Mouse (Mus musculus) testis, adult 2 months (tissue): Measurements from ENCODE around the gene Mon2. TPM values are rescaled to one million over a fixed set of nuclear protein-coding genes. Genes with fewer than 3 reads are reported as not detected.

ENCODE experiments used
- H3K27ac ChIP-seq: fragments of 200-500 bp; 2 replicates; pipeline ENCODE4 v1.5.1; 2012; ENCODE audit warnings: low read depth, low read length; ENCODE audit not compliant: control insufficient read depth, insufficient read depth
- H3K27me3 ChIP-seq: fragments of 200-500 bp; 2 replicates; pipeline ENCODE4 v1.6.1; 2012; ENCODE audit warnings: mild to moderate bottlenecking, low read length, moderate library complexity; ENCODE audit not compliant: control insufficient read depth, insufficient read depth
- H3K36me3 ChIP-seq: fragments of 200-500 bp; 2 replicates; pipeline ENCODE4 v1.6.1; 2012; ENCODE audit warnings: mild to moderate bottlenecking, low read length; ENCODE audit not compliant: control insufficient read depth, insufficient read depth
- H3K4me1 ChIP-seq: fragments of 200-500 bp; 2 replicates; pipeline ENCODE4 v1.6.1; 2012; ENCODE audit warnings: low read length; ENCODE audit not compliant: control insufficient read depth, insufficient read depth
- H3K4me3 ChIP-seq: fragments of 200-500 bp; 2 replicates; pipeline ENCODE4 v1.5.1; 2012; ENCODE audit warnings: low read depth, mild to moderate bottlenecking, low read length, moderate library complexity, mixed read lengths; ENCODE audit not compliant: control insufficient read depth
- CTCF ChIP-seq: fragments of 200-500 bp; IDR thresholded peaks from 2 replicates; pipeline ENCODE4 v1.5.1; 2012; ENCODE audit warnings: low read depth, mild to moderate bottlenecking, inconsistent platforms, low read length, moderate library complexity; ENCODE audit not compliant: control insufficient read depth, insufficient read depth, insufficient replicate concordance
- POLR2A ChIP-seq: fragments of 200-500 bp; IDR thresholded peaks from 2 replicates; pipeline ENCODE4 v1.6.1; 2012; ENCODE audit warnings: low read depth, mild to moderate bottlenecking, inconsistent platforms, low read length, moderate library complexity; ENCODE audit not compliant: control insufficient read depth
- polyA plus RNA-seq: library from polyadenylated mRNA; depleted of rRNA; stranded (reverse); fragments of >200 nt; gene quantifications from 2 replicates; pipeline ENCODE4 v1.2.3, GENCODE M21; 2012

Mon2 gene
- polyA plus RNA-seq, 1 experiment, result 17.0 TPM

DNA sequence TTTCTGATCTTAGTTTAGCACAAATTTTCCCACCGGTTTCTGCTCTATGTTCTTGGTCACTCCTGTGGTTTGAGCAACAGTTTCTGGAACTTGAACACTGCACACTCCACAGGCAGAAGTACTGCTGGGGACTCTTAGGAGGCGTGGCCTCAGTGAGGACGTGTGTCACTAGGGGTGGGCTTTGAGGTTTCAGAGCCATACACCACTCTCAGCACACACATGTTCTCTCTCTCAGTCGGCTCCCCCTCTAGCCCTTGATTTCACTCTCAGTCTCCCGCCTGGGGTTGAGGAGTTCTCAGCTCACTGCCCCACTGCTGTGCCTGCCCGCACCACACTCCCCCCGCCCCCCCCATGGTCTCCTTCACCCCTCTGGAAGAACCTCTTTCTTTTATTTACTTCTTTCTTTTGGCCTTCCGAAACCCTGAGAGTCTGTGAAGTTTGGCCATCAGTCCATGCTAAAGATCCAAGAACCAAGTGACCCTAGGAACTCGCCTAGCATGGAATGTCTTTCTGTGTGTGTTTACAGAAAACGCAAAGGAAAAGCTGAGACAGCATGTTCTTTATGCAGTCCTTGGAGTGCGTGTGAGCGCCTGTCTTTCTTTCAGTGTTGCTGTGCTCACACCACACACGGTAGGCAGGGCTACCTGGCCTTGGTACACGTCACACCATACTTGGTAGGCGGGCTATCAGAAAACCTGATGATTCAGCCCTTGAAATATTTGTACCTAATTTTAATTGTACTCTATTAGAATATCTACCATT, 71.6 kb downstream of the Mon2 start:
- Histone ChIP-seq H3K4me3 (no peak overlapping the region), H3K36me3 (peaks cover 2% of the 10 kb centered on the region), H3K27ac (no peak overlapping the region), H3K27me3 (no peaks in the 10 kb centered on the region), H3K4me1 (no peaks in the 10 kb centered on the region)
- TF ChIP-seq POLR2A, result no peak
- no peak for TF ChIP-seq CTCF

DNA sequence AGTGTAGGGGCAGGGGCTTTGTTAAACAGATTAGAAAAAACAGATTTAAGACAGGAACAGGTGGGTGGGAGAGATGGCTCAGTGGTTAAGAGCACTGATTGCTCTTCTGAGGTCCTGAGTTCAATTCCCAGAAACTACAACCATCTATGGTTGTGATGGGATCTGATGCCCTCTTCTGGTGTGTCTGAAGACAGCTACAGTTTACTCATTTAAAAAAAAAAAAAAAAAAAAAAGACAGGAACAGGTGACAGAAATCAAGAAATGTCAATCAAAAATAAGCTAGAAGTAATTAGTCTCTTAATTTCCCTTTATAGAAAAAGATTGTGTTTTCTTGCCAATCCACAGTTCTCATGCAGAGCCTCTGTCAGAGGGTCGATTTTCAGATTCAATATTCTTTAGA, 74.3 kb downstream of the Mon2 start:
- H3K36me3 ChIP-seq, result peaks cover 5% of the 10 kb centered on the region
- H3K4me3 ChIP-seq, result no peak overlapping the region
- no peaks in the 10 kb centered on the region for H3K4me1 ChIP-seq
- no peaks in the 10 kb centered on the region for H3K27me3 ChIP-seq
- H3K27ac ChIP-seq, result no peak overlapping the region
- TF ChIP-seq CTCF (no peak), POLR2A (no peak)

DNA sequence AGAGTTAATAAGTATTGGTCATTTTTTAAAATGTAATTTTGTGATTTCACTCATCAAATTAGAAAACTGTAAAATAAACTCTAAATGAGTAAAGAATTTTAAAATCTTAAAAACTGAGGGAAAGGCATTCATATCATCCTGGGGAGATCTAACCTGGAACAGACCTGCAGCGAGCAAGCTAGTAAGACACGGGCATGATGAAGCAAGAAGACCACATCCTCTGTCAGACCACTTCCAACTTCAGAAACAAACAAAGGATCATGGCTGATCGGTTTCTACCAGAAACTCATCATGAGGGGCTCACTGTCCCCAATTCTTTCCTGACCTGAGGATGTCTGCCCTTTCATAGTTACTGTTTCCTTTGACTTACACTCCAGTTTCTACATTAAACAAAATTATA, 74.9 kb downstream of the Mon2 start:
- H3K27ac ChIP-seq, result no peak overlapping the region
- no peaks in the 10 kb centered on the region for H3K27me3 ChIP-seq
- no peak overlapping the region for H3K4me3 ChIP-seq
- H3K36me3 ChIP-seq, result peaks cover 5% of the 10 kb centered on the region
- TF ChIP-seq POLR2A, result no peak
- TF ChIP-seq CTCF, result no peak
- no peaks in the 10 kb centered on the region for H3K4me1 ChIP-seq

DNA sequence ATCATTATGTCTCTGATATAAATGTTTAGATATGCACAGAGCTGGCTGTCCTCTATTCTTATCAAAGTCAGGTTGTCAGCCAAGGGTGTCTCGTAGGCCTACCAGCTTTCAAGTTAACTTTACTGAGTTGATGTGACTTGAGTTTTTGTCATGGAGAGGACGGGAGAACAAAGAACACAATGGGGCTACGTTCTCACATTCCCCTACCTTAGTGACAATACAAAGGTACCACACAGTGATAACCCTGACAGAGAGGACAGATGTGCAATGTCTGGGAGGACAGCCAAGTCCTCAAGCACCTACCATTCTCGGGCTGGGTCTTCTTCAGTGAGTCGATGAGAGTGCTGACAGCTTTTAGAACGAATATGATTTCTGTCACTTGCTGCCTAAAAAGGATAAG, 76.9 kb downstream of the Mon2 start:
- no peak overlapping the region for H3K4me3 ChIP-seq
- H3K27ac ChIP-seq, result no peak overlapping the region
- no peaks in the 10 kb centered on the region for H3K27me3 ChIP-seq
- H3K4me1 ChIP-seq, result no peaks in the 10 kb centered on the region
- peaks cover 3% of the 10 kb centered on the region for H3K36me3 ChIP-seq
- TF ChIP-seq CTCF (no peak), POLR2A (no peak)

DNA sequence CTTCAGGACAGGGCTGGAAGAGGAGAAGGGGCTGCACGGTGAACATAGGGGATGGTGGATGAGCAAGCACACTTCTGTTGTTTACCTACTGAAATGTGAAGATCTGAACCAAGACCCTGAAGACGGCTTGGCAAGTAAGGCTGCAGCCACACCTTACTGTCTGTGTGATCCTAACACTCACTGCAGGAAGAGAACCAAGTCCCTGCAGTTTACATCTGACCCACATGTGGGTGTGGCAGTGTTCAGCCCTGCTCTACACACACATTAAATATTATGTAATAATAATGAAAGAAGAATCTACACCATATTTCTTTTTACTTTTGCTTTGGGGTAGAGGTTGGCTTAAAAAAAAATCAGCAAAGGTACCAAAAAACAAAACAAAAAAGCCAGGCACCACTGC, 78.5 kb downstream of the Mon2 start:
- Histone ChIP-seq H3K27me3 (no peaks in the 10 kb centered on the region), H3K4me3 (no peak overlapping the region), H3K36me3 (peaks cover 3% of the 10 kb centered on the region), H3K27ac (no peak overlapping the region), H3K4me1 (no peaks in the 10 kb centered on the region)
- no peak for TF ChIP-seq POLR2A
- no peak for TF ChIP-seq CTCF

DNA sequence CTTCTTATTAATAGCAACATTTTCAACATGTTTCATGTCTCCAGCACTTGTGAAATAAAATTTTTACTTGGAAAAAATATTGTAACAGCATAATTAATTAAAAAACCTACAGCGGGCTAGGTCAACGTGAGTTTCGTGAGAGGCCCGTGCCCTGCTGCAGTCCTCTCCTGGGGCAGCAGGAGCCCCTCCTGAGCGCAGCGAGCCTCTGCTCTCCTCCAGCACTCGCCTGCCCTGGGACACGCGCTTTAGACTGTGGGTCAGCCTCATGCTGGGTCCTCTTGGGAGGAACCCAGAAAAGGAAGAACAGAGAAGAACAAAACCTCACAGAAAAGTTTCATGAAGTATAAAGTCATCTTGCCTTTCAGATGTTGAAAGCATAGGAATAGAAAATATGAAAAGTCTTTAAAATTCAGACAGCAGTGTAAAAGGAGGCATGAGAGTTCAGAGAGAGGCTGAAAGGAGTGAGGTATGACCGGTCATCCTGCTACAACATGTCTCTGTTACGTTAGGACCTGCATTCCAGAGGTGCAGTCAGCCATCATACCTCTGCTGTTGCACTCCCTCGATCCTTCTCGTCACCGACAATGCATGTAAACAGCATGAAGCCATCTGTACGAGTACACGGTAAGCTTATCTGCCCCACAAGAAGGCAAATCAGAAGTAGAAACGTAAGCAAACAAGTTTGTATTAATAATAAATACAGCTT, 81.8 kb downstream of the Mon2 start:
- TF ChIP-seq POLR2A (no peak), CTCF (no peak)
- Histone ChIP-seq H3K27ac (no peak overlapping the region), H3K27me3 (no peaks in the 10 kb centered on the region), H3K4me1 (no peaks in the 10 kb centered on the region), H3K36me3 (peaks cover 3% of the 10 kb centered on the region; the same call in 1 of the 2 replicates), H3K4me3 (no peak overlapping the region)

DNA sequence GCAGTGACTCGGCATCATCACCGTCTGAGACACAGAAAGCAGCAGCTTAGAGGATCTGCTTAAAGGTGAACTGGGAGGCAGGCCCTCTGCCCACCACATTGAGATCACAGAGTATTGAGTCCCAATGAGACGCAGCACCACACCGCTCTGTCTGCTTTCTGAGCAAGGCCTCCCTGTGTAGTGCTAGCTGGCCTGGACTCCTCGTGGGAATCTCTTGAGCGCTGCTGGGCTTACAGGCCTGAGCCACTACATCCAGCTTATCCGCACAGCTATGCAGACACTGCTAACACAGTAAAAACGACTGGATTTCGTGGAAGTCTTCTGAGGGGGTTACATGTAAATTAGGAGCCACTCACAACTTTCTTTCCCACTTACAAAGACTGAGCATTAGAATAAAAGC, 84.7 kb downstream of the Mon2 start:
- Histone ChIP-seq H3K36me3 (no peaks in the 10 kb centered on the region), H3K4me1 (peaks cover 2% of the 10 kb centered on the region; the same call in 1 of the 2 replicates), H3K27ac (no peak overlapping the region), H3K4me3 (no peak overlapping the region), H3K27me3 (no peaks in the 10 kb centered on the region)
- TF ChIP-seq POLR2A (no peak), CTCF (no peak)

DNA sequence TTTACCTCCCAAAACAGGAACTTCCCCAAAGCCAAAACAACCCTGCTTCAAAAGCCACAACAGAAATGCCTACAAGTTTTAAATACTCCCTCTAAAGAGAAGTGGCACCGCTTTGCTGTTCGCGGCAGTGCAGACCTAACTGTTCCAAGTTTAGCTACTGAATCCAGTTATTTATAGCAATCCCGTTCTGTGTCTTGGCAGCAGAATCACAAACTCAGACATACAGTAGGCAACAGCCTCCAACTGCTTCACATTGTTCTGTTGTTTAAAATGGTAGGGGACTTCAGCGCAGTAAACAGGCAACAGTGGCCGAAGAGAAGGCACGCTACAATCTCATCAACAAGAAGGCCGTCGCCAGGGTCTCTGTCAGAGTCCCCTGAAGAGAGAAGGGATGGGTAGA, 85.3 kb downstream of the Mon2 start:
- Histone ChIP-seq H3K36me3 (no peaks in the 10 kb centered on the region), H3K27ac (no peak overlapping the region), H3K27me3 (no peaks in the 10 kb centered on the region), H3K4me3 (no peak overlapping the region), H3K4me1 (peaks cover 2% of the 10 kb centered on the region; the same call in 1 of the 2 replicates)
- TF ChIP-seq POLR2A (no peak), CTCF (no peak)
